Mouse (Mus musculus): ENCODE measurements around the gene Ten1. TPM values are rescaled to one million over a fixed set of nuclear protein-coding genes. Genes with fewer than 3 reads are reported as not detected.

Ten1 gene
- polyA plus RNA-seq (2012; ENCODE audit: insufficient read depth, low replicate concordance): 181 and 219 TPM in 2 replicates

- Histone ChIP-seq H3K4me3 (replicated peaks) (peak within 1 kb of the TSS; percentile 97), H3K4me1 (peaks cover 61% of the 10 kb centered on the region), H3K9me3 (no peaks in the 10 kb centered on the region), H3K27me3 (replicated peaks) (no peaks in the 10 kb centered on the region), H3K36me3 (replicated peaks; ENCODE audit: low read length) (peaks cover 41% of the 10 kb centered on the region)
- no peak for TF ChIP-seq FLI1 (IDR thresholded peaks at IDR 0.05; ENCODE audit: low read length)
- TF ChIP-seq GATA1 (IDR thresholded peaks at IDR 0.05; ENCODE audit: borderline replicate concordance, low read length): no peak
Measured at GRCm38 (mm10) chr11:116198639-116199531, at the start of gene Ten1, which contains the start of gene Acox1. TSS of gene Ten1 (plus strand) at chr11:116198855. TSS of gene Acox1 (minus strand) at chr11:116199045.

- peaks cover 62% of the 10 kb centered on the region for H3K4me1 ChIP-seq
- H3K27me3 ChIP-seq (replicated peaks): no peaks in the 10 kb centered on the region
- TF ChIP-seq GATA1 (IDR thresholded peaks at IDR 0.05; ENCODE audit: borderline replicate concordance, low read length) (no peak), FLI1 (IDR thresholded peaks at IDR 0.05; ENCODE audit: low read length) (no peak)
- peaks cover 100% of the 10 kb centered on the region for H3K36me3 ChIP-seq (replicated peaks; ENCODE audit: low read length)
- no peaks in the 10 kb centered on the region for H3K9me3 ChIP-seq
- H3K4me3 ChIP-seq (replicated peaks): no peak overlapping the region
Measured at GRCm38 (mm10) chr11:116149341-116149740, 49.3 kb upstream of the Ten1 start.

- TF ChIP-seq GATA1 (IDR thresholded peaks at IDR 0.05; ENCODE audit: borderline replicate concordance, low read length): no peak
- TF ChIP-seq FLI1 (IDR thresholded peaks at IDR 0.05; ENCODE audit: low read length): no peak
- peaks cover 100% of the 10 kb centered on the region for H3K36me3 ChIP-seq (replicated peaks; ENCODE audit: low read length)
- peaks cover 59% of the 10 kb centered on the region for H3K4me1 ChIP-seq
- H3K27me3 ChIP-seq (replicated peaks): no peaks in the 10 kb centered on the region
- no peak overlapping the region for H3K4me3 ChIP-seq (replicated peaks)
- no peaks in the 10 kb centered on the region for H3K9me3 ChIP-seq
Measured at GRCm38 (mm10) chr11:116150960-116151359, 47.7 kb upstream of the Ten1 start.

- peaks cover 97% of the 10 kb centered on the region for H3K36me3 ChIP-seq (replicated peaks; ENCODE audit: low read length)
- H3K4me1 ChIP-seq: peaks cover 95% of the 10 kb centered on the region
- H3K4me3 ChIP-seq (replicated peaks): no peak overlapping the region
- TF ChIP-seq GATA1 (IDR thresholded peaks at IDR 0.05; ENCODE audit: borderline replicate concordance, low read length) (no peak), FLI1 (IDR thresholded peaks at IDR 0.05; ENCODE audit: low read length) (no peak)
- H3K9me3 ChIP-seq: no peaks in the 10 kb centered on the region
- H3K27me3 ChIP-seq (replicated peaks): no peaks in the 10 kb centered on the region
Measured at GRCm38 (mm10) chr11:116161312-116161711, 37.3 kb upstream of the Ten1 start.

GRCm38 (mm10) chr11:116162146-116162545, 36.5 kb upstream of the Ten1 start:
- H3K9me3 ChIP-seq: no peaks in the 10 kb centered on the region
- no peak overlapping the region for H3K4me3 ChIP-seq (replicated peaks)
- peaks cover 91% of the 10 kb centered on the region for H3K36me3 ChIP-seq (replicated peaks; ENCODE audit: low read length)
- peaks cover 95% of the 10 kb centered on the region for H3K4me1 ChIP-seq
- TF ChIP-seq FLI1 (IDR thresholded peaks at IDR 0.05; ENCODE audit: low read length) (no peak), GATA1 (IDR thresholded peaks at IDR 0.05; ENCODE audit: borderline replicate concordance, low read length) (no peak)
- no peaks in the 10 kb centered on the region for H3K27me3 ChIP-seq (replicated peaks)

GRCm38 (mm10) chr11:116163002-116163401, 35.7 kb upstream of the Ten1 start:
- Histone ChIP-seq H3K4me1 (peaks cover 91% of the 10 kb centered on the region), H3K27me3 (replicated peaks) (no peaks in the 10 kb centered on the region), H3K36me3 (replicated peaks; ENCODE audit: low read length) (peaks cover 82% of the 10 kb centered on the region), H3K9me3 (no peaks in the 10 kb centered on the region), H3K4me3 (replicated peaks) (no peak overlapping the region)
- TF ChIP-seq FLI1 (IDR thresholded peaks at IDR 0.05; ENCODE audit: low read length) (no peak), GATA1 (IDR thresholded peaks at IDR 0.05; ENCODE audit: borderline replicate concordance, low read length) (no peak)

- H3K9me3 ChIP-seq: no peaks in the 10 kb centered on the region
- H3K4me3 ChIP-seq (replicated peaks): peak overlapping the region; percentile 95
- TF ChIP-seq GATA1 (IDR thresholded peaks at IDR 0.05; ENCODE audit: borderline replicate concordance, low read length) (no peak), FLI1 (IDR thresholded peaks at IDR 0.05; ENCODE audit: low read length) (no peak)
- H3K27me3 ChIP-seq (replicated peaks): no peaks in the 10 kb centered on the region
- H3K4me1 ChIP-seq: peaks cover 68% of the 10 kb centered on the region
- H3K36me3 ChIP-seq (replicated peaks; ENCODE audit: low read length): peaks cover 59% of the 10 kb centered on the region
Measured at GRCm38 (mm10) chr11:116167232-116167631, 31.4 kb upstream of the Ten1 start.

GRCm38 (mm10) chr11:116167884-116168439, 30.7 kb upstream of the Ten1 start, which contains the start of gene Fbf1:
TSS of gene Fbf1 (minus strand) at chr11:116168166.
- Histone ChIP-seq H3K4me1 (peaks cover 60% of the 10 kb centered on the region), H3K9me3 (no peaks in the 10 kb centered on the region), H3K36me3 (replicated peaks; ENCODE audit: low read length) (peaks cover 60% of the 10 kb centered on the region), H3K27me3 (replicated peaks) (no peaks in the 10 kb centered on the region), H3K4me3 (replicated peaks) (peak within 1 kb of the TSS; percentile 95)
- no peak for TF ChIP-seq FLI1 (IDR thresholded peaks at IDR 0.05; ENCODE audit: low read length)
- TF ChIP-seq GATA1 (IDR thresholded peaks at IDR 0.05; ENCODE audit: borderline replicate concordance, low read length): no peak

GRCm38 (mm10) chr11:116169214-116169613, 29.4 kb upstream of the Ten1 start:
- Histone ChIP-seq H3K9me3 (no peaks in the 10 kb centered on the region), H3K27me3 (replicated peaks) (no peaks in the 10 kb centered on the region), H3K4me1 (peaks cover 48% of the 10 kb centered on the region), H3K4me3 (replicated peaks) (no peak overlapping the region), H3K36me3 (replicated peaks; ENCODE audit: low read length) (peaks cover 60% of the 10 kb centered on the region)
- TF ChIP-seq GATA1 (IDR thresholded peaks at IDR 0.05; ENCODE audit: borderline replicate concordance, low read length) (no peak), FLI1 (IDR thresholded peaks at IDR 0.05; ENCODE audit: low read length) (no peak)
